Mouse (Mus musculus) cerebellum, adult 18-20 months (tissue): ENCODE data around the gene H2-Q10.
"Not testable (repeated sequence)": the region's sequence is repeated elsewhere in the genome, so short reads cannot be mapped to it uniquely, and the experiment has no call there.

ENCODE experiments used
- DNase-seq, 2 experiments: peaks; one replicate each; pipeline ENCODE4 v3.0.0; 2021

Gene H2-Q10

GRCm38 (mm10) chr17:35469842-35470751 is at the start of gene H2-Q10:
H2-Q10 (plus strand) TSS chr17:35470089.
- DNase-seq: no peak

DNA sequence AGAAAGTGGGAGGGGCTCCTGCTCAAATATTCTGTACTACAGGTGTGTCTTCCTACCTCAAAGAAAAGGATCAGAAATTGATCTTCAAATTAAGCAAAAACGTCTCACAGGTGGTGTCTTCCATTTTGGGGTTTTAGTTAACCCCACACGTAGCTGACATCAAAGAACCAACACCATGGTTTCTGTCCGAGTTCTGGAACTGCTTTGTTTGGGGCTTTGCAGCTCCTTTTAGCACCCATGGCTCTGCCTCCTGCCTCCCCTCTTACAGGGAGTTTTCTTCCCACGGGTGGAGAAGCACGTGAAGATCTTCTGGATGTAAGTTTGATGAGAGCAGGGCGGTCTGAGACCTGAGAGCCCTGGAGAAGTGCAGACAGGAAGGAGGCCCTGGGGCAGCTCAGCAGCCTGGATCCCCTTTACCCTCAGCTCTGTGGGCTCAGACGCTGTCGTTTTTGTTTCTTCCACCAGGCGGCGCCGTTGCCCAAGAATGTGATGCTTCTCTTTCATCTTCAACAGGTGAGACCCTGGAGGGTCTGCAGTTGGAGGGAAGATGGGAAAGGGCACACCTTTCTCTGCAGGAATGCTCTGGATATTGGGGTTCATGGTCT is 49.6 kb upstream of the H2-Q10 start:
- not testable (repeated sequence) for DNase-seq

DNA sequence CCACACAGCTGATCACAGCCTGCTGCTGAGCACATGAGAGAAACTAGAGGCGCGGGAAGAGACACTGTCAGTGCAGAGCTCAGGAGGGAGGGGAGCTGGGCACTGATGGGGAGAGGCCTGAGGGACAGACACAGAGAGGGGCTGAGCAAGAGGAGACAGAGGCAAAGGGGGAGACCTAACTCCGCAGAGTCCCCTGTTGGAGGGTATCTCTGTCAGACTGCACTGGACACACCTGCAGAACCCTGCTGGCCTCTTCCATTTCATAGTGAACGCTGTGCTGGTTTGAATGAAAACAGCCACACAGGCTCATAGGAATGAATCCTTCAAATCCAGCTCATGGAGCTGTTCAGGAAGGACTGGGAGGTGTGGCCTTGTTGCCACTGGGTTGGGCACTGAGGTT is 48.6 kb upstream of the H2-Q10 start:
- not testable (repeated sequence) for DNase-seq

DNA sequence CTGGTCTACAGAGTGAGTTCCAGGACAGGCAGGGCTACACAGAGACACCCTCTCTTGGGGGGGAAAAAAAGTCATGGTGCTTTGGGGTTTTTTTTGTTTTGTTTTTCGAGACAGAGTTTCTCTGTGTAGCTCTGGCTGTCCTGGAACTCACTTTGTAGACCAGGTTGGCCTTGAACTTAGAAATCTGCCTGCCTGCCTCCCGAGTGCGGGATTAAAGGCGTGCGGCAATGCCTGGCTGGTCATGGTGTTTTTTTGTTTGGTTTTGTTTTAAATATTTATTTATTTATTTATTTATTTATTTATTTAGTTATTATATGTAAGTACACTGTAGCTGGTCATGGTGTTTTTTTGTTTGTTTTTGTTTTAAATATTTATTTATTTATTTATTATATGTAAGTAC is 47.5 kb upstream of the H2-Q10 start:
- not testable (repeated sequence) for DNase-seq

GRCm38 (mm10) chr17:35423131-35423810 is 46.6 kb upstream of the H2-Q10 start:
- not testable (repeated sequence) for DNase-seq

- DNase-seq: not testable (repeated sequence)
Measured at GRCm38 (mm10) chr17:35424106-35424505, 45.8 kb upstream of the H2-Q10 start.

GRCm38 (mm10) chr17:35424624-35425416 is 45.1 kb upstream of the H2-Q10 start, which contains the start of gene H2-Q6:
H2-Q6 (plus strand) TSS chr17:35424850.
- peak in 1 of 2 experiments; percentile 25 for DNase-seq

GRCm38 (mm10) chr17:35425474-35425873 is 44.4 kb upstream of the H2-Q10 start:
- DNase-seq: not testable (repeated sequence)

DNA sequence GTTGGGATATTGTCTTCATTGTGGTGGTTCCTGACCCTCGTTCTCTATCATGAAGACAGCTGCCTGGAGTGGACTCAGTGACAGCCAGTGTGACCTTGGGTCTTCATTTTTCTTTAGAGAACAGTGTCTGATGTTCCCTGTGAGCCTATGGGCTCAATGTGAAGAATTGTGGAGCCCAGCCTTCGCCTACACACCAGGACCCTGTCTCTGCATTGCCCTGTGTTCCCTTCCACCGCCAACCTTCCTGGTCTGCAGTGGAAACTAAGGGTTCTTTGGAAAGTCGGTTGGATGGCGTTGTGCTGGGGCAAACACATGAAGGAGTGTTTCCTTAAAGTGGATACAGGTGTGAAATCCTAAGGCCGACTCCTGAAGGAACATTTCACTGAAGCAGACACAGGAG is 41.0 kb upstream of the H2-Q10 start:
- not testable (repeated sequence) for DNase-seq

DNA sequence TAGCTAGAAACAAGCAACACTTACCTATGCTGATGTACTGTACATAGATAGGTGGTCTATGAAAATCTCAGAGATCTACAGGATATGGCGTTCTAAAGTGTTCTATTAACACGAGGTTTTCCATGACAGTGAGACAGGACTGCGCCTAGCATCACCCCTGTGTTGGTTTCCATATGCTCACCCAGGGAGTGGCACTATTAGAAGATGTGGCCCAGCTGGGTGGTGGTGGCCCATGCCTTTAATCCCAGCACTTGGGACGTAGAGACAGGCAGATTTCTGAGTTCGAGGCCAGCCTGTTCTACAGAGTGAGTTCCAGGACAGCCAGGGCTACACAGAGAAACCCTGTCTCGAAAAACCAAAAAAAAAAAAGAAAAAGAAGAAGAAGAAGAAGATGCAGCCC is 39.2 kb upstream of the H2-Q10 start:
- not testable (repeated sequence) for DNase-seq

DNA sequence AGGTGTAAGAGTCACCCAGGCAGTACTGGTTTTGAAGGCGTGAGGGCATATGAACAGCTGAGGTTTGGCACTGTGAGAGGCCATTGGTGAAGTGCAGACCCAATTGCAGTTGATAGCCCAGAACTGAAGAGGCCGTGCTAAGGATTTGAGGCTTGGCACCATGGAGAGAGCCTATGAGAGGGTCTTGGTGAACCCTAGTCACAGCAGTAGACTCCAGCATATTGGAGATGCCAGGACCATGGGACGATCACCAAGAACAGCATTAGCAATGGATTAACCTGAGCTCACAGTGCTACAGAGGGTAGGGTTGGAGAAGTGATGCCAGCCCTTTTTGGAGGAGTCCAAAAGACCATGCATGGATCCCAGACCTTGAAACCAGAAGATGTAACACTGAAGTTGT is 37.7 kb upstream of the H2-Q10 start:
- DNase-seq: not testable (repeated sequence)

GRCm38 (mm10) chr17:35434836-35435235 is 35.1 kb upstream of the H2-Q10 start:
- DNase-seq: not testable (repeated sequence)

GRCm38 (mm10) chr17:35435577-35435976 is 34.3 kb upstream of the H2-Q10 start:
- DNase-seq: not testable (repeated sequence)

GRCm38 (mm10) chr17:35437386-35437936 is 32.4 kb upstream of the H2-Q10 start:
- not testable (repeated sequence) for DNase-seq

GRCm38 (mm10) chr17:35438395-35438794 is 31.5 kb upstream of the H2-Q10 start:
- DNase-seq: not testable (repeated sequence)

GRCm38 (mm10) chr17:35438885-35439284 is 31.0 kb upstream of the H2-Q10 start, which contains the start of gene H2-Q7:
H2-Q7 (plus strand) TSS chr17:35439155.
- DNase-seq: peak; percentile 31 to 59

GRCm38 (mm10) chr17:35439295-35439747 is 30.6 kb upstream of the H2-Q10 start:
- not testable (repeated sequence) for DNase-seq

DNA sequence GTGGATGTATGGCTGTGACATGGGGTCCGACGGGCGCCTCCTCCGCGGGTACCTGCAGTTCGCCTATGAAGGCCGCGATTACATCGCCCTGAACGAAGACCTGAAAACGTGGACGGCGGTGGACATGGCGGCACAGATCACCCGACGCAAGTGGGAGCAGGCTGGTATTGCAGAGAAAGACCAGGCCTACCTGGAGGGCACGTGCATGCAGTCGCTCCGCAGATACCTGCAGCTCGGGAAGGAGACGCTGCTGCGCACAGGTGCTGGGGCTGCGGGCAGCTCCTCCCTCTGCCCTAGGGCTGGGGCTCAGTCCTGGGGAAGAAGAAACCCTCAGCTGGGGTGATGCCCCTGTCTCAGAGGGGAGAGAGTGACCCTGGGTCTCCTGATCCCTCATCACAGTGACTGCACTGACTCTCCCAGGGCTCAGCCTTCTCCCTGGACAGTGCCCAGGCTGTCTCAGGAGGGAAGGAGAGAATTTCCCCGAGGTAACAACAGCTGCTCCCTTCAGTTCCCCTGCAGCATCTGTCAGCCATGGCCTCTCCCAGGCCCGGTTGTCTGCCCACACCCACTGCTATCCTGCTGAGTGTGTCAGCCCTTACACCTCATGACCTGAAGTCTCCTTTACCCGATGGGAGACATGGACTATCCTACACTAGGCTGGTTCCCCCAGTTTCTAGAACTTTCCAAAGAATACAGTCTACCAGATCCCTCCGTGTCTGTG is 29.8 kb upstream of the H2-Q10 start:
- not testable (repeated sequence) for DNase-seq

DNA sequence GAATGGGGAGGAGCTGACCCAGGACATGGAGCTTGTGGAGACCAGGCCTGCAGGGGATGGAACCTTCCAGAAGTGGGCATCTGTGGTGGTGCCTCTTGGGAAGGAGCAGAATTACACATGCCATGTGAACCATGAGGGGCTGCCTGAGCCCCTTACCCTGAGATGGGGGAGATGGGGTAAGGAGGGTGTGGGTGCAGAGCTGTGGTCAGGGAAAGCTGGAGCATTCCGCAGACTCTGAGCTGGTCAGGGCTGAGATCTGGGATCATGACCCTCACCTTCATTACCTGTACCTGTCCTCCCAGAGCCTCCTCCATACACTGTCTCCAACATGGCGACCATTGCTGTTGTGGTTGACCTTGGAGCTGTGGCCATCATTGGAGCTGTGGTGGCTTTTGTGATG is 27.5 kb upstream of the H2-Q10 start:
- not testable (repeated sequence) for DNase-seq

DNA sequence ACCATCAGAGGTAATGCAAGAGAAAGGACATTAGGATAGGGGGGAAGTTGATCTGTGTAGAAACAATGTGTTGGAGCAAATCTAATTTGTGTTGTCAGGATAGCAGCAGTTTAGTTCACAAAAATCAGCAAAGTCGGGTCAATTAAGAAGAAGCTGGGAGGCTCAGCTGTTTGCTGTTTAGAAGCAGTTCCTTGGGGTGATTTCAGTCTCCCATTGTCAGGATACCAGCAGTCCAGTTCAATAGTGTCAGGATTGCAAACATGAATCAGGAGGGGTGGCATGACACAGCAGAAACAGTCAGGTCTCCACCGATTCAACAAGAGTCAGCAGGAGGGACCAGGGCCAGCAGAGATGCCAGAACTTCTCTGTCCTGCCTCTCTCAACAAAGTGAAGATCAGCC is 25.4 kb upstream of the H2-Q10 start:
- not testable (repeated sequence) for DNase-seq

GRCm38 (mm10) chr17:35458247-35458646 is 11.6 kb upstream of the H2-Q10 start:
- not testable (repeated sequence) for DNase-seq
